Mouse (Mus musculus) lung, postnatal 25 days (tissue): ENCODE results near the gene Senp2.
A peak's percentile ranks its signal among the peaks of the same experiment; 100 is the strongest.

ENCODE experiments used
- DNase-seq: peaks from one replicate; pipeline ENCODE4 v3.0.0; 2022; ENCODE audit warnings: low spot score

Senp2 gene

GRCm38 (mm10) chr16:22009099-22009584 lies at the start of gene Senp2:
Senp2 (plus strand) TSS chr16:22009484.
- peak; percentile 100 for DNase-seq

- DNase-seq: no peak
Measured at GRCm38 (mm10) chr16:21965576-21965975, 43.7 kb upstream of the Senp2 start.

- DNase-seq: no peak
Measured at GRCm38 (mm10) chr16:21969874-21970273, 39.4 kb upstream of the Senp2 start.

- no peak for DNase-seq
Measured at GRCm38 (mm10) chr16:21970536-21970935, 38.7 kb upstream of the Senp2 start.

GRCm38 (mm10) chr16:21971446-21971845 lies 37.8 kb upstream of the Senp2 start:
- no peak for DNase-seq

- no peak for DNase-seq
Measured at GRCm38 (mm10) chr16:21976203-21976602, 33.1 kb upstream of the Senp2 start.

- no peak for DNase-seq
Measured at GRCm38 (mm10) chr16:21977347-21977746, 31.9 kb upstream of the Senp2 start.

- no peak for DNase-seq
Measured at GRCm38 (mm10) chr16:21983146-21983545, 26.1 kb upstream of the Senp2 start.

GRCm38 (mm10) chr16:21983581-21983980 lies 25.7 kb upstream of the Senp2 start:
- DNase-seq: no peak

GRCm38 (mm10) chr16:21984091-21984490 lies 25.2 kb upstream of the Senp2 start:
- no peak for DNase-seq

- DNase-seq: no peak
Measured at GRCm38 (mm10) chr16:21986191-21986590, 23.1 kb upstream of the Senp2 start.

- no peak for DNase-seq
Measured at GRCm38 (mm10) chr16:21987956-21988355, 21.3 kb upstream of the Senp2 start.

- DNase-seq: peak; percentile 24
Measured at GRCm38 (mm10) chr16:21990893-21991292, 18.4 kb upstream of the Senp2 start.

- no peak for DNase-seq
Measured at GRCm38 (mm10) chr16:21991774-21992173, 17.5 kb upstream of the Senp2 start.

- peak; percentile 52 for DNase-seq
Measured at GRCm38 (mm10) chr16:21995304-21995703, 14.0 kb upstream of the Senp2 start, which contains the start of gene Liph. Liph (minus strand) TSS chr16:21995663.

GRCm38 (mm10) chr16:21996402-21996801 lies 12.9 kb upstream of the Senp2 start:
- DNase-seq: peak; percentile 51

GRCm38 (mm10) chr16:21996881-21997641 lies 12.2 kb upstream of the Senp2 start:
- DNase-seq: peak; percentile 75

- peak; percentile 42 for DNase-seq
Measured at GRCm38 (mm10) chr16:21998061-21998460, 11.2 kb upstream of the Senp2 start.

- peak; percentile 49 for DNase-seq
Measured at GRCm38 (mm10) chr16:21999941-22000690, 9.2 kb upstream of the Senp2 start.

- DNase-seq: no peak
Measured at GRCm38 (mm10) chr16:22001172-22001571, 8.1 kb upstream of the Senp2 start.

- DNase-seq: no peak
Measured at GRCm38 (mm10) chr16:22001606-22002005, 7.7 kb upstream of the Senp2 start.

- peak; percentile 39 for DNase-seq
Measured at GRCm38 (mm10) chr16:22009596-22009995, 312 bp downstream of the Senp2 start.

GRCm38 (mm10) chr16:22015569-22015968 lies 6.3 kb downstream of the Senp2 start:
- DNase-seq: no peak
